Mouse (Mus musculus) megakaryocyte, embryonic 14.5 days (primary cell): ENCODE results near the gene Chdh.

Experiments
- FLI1 ChIP-seq: IDR thresholded peaks from 2 replicates; pipeline ENCODE4 v1.6.1; 2012; ENCODE audit warnings: low read length, inconsistent platforms, mixed read lengths
- GATA1 ChIP-seq: IDR thresholded peaks from 3 replicates; pipeline ENCODE4 v1.6.1; 2012; ENCODE audit warnings: mixed read lengths, low read length, inconsistent platforms, borderline replicate concordance

DNA sequence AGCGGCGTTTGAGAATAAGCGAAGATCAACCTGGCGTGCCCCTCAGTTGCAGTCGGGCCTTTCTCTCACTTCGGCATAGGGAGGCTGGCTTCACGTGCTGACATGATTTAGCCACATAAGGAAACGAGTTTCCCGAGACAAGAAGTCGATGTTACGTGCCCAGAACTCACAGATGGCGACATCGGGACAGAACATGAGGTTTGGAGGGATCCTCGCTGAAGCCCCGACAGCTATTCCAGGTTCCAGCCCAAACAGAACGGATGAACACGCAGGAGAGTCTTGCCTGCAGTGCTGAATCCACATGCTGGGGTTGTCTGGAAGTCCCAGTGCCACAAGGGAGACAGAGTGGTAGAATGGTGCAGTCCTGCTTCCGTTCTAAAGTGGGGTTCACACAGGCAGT, 29.6 kb downstream of the Chdh start:
- no peak for TF ChIP-seq GATA1
- no peak for TF ChIP-seq FLI1
